Mouse (Mus musculus) activated CD4-positive, CD25-positive, alpha-beta regulatory T cell (primary cell): ENCODE data around the gene Gm14459. TPM values are rescaled to one million over a fixed set of nuclear protein-coding genes. Genes with fewer than 3 reads are reported as not detected.

Experiments
- polyA plus RNA-seq, 2 experiments: library from polyadenylated mRNA; unstranded; fragments of 100-300 nt; shearing (Covaris generic); gene quantifications; one replicate each; pipeline ENCODE4 v1.2.1; 2017

The Gm14459 gene
- not detected for polyA plus RNA-seq

GRCm38 (mm10) chrX:8524854-8525253 is at the start of gene Gm14459:
Gene Gm14459 (minus strand): TSS chrX:8524954.

GRCm38 (mm10) chrX:8548155-8548554 is 23.4 kb upstream of the Gm14459 start, which contains the start of gene Ssxb6:
Gene Ssxb6 (minus strand): TSS chrX:8548255.

Other genes starting within 250 kb of the Gm14459 start
- not detected for gene Ssxb10, start 197.5 kb downstream of the Gm14459 start, polyA plus RNA-seq
- gene Ssxb9, start 158.0 kb downstream of the Gm14459 start, polyA plus RNA-seq = not detected
- not detected for gene Ssxb1, start 111.6 kb downstream of the Gm14459 start, polyA plus RNA-seq
- gene Ssxb2, start 63.2 kb downstream of the Gm14459 start, polyA plus RNA-seq = not detected
- not detected for gene Ssxb6, start 23.3 kb upstream of the Gm14459 start, polyA plus RNA-seq
- gene Ssxb3, start 66.9 kb upstream of the Gm14459 start, polyA plus RNA-seq = not detected
- not detected for gene Ssxb8, start 165.9 kb upstream of the Gm14459 start, polyA plus RNA-seq
- not detected for gene Ssx9, start 223.5 kb upstream of the Gm14459 start, polyA plus RNA-seq